Mouse (Mus musculus) MEL (cell line): ENCODE data around the gene Zfp609. TPM values are rescaled to one million over a fixed set of nuclear protein-coding genes. Genes with fewer than 3 reads are reported as not detected.

ENCODE experiments used
- DNase-seq: peaks from one replicate; pipeline ENCODE4 v3.0.0; 2011; ENCODE audit warnings: low read depth, low spot score
- H3K27ac ChIP-seq: 2 replicates; pipeline ENCODE4 v1.5.1; 2012; ENCODE audit warnings: low read depth, mild to moderate bottlenecking, control low read depth, low read length, moderate library complexity; ENCODE audit not compliant: control insufficient read depth
- H3K27me3 ChIP-seq, 2 experiments: fragments of 150-350 bp in 1 of 2; sonication (generic) in 1 of 2; 2 replicates each; pipeline ENCODE4 v1.6.1; 2012; ENCODE audit warnings: low read length in 2 of 2, mild to moderate bottlenecking in 2 of 2, improper control_type of control experiment in 1 of 2, moderate library complexity in 1 of 2; ENCODE audit not compliant: insufficient read depth in 2 of 2, control insufficient read depth in 1 of 2
- H3K36me3 ChIP-seq, 2 experiments: 2 replicates each; pipeline ENCODE4 v1.6.1; 2012 to 2014; ENCODE audit warnings: low read length in 2 of 2, improper control_type of control experiment in 1 of 2, inconsistent platforms in 1 of 2, mild to moderate bottlenecking in 1 of 2; ENCODE audit not compliant: insufficient read depth in 2 of 2, control insufficient read depth in 1 of 2
- H3K4me1 ChIP-seq, 2 experiments: fragments of 150-350 bp in 1 of 2; sonication (generic) in 1 of 2; 2 replicates each; pipeline ENCODE4 v1.6.1; 2012; ENCODE audit warnings: low read length in 2 of 2, improper control_type of control experiment in 1 of 2, mild to moderate bottlenecking in 1 of 2; ENCODE audit not compliant: insufficient read depth in 2 of 2, control insufficient read depth in 1 of 2
- H3K4me3 ChIP-seq, 2 experiments: fragments of 150-350 bp in 1 of 2; sonication (generic) in 1 of 2; 2 replicates each; pipeline ENCODE4 v1.5.1; 2012; ENCODE audit warnings: low read depth in 2 of 2, low read length in 2 of 2, mild to moderate bottlenecking in 2 of 2, moderate library complexity in 2 of 2, control low read depth in 1 of 2, improper control_type of control experiment in 1 of 2; ENCODE audit not compliant: control insufficient read depth in 1 of 2, insufficient read depth in 1 of 2
- H3K79me2 ChIP-seq: 2 replicates; pipeline ENCODE4 v1.6.1; 2012; ENCODE audit warnings: mild to moderate bottlenecking, low read length, moderate library complexity; ENCODE audit not compliant: control insufficient read depth, poor library complexity, insufficient read depth
- H3K9ac ChIP-seq: 2 replicates; pipeline ENCODE4 v1.6.1; 2012; ENCODE audit warnings: low read depth, mild to moderate bottlenecking, control low read depth, low read length, moderate library complexity; ENCODE audit not compliant: control insufficient read depth, poor library complexity, severe bottlenecking
- H3K9me3 ChIP-seq: fragments of 150-350 bp; sonication (generic); replicated peaks from 2 replicates; pipeline ENCODE4 v1.6.1; 2012; ENCODE audit warnings: mild to moderate bottlenecking, low read length, improper control_type of control experiment, moderate library complexity; ENCODE audit not compliant: insufficient read depth
- CHD1 ChIP-seq: IDR thresholded peaks from 2 replicates; pipeline ENCODE4 v1.6.1; 2012; ENCODE audit warnings: low read depth, mild to moderate bottlenecking, inconsistent platforms, low read length, improper control_type of control experiment
- E2F4 ChIP-seq: IDR thresholded peaks from 2 replicates; pipeline ENCODE4 v1.6.1; 2011; ENCODE audit warnings: low read depth, low read length, improper control_type of control experiment, borderline replicate concordance
- ELF1 ChIP-seq: IDR thresholded peaks from 2 replicates; pipeline ENCODE4 v1.6.1; 2014; ENCODE audit warnings: low read depth, mild to moderate bottlenecking, inconsistent platforms, low read length, improper control_type of control experiment, moderate library complexity
- GATA1 ChIP-seq: IDR thresholded peaks from 2 replicates; pipeline ENCODE4 v1.6.1; 2011; ENCODE audit warnings: low read depth, low read length, improper control_type of control experiment
- HCFC1 ChIP-seq: IDR thresholded peaks from 2 replicates; pipeline ENCODE4 v1.6.1; 2012; ENCODE audit warnings: low read depth, mild to moderate bottlenecking, inconsistent platforms, low read length, improper control_type of control experiment, moderate library complexity
- JUND ChIP-seq: IDR thresholded peaks from 2 replicates; pipeline ENCODE4 v1.6.1; 2011; ENCODE audit warnings: low read depth, mild to moderate bottlenecking, improper control_type of control experiment, low read length
- MAFK ChIP-seq: IDR thresholded peaks from 2 replicates; pipeline ENCODE4 v1.6.1; 2011; ENCODE audit warnings: low read depth, mild to moderate bottlenecking, low read length, improper control_type of control experiment, borderline replicate concordance
- MAZ ChIP-seq: IDR thresholded peaks from 2 replicates; pipeline ENCODE4 v1.6.1; 2012; ENCODE audit warnings: low read depth, mild to moderate bottlenecking, inconsistent platforms, low read length, improper control_type of control experiment
- MEF2A ChIP-seq: IDR thresholded peaks from 2 replicates; pipeline ENCODE4 v1.6.1; 2014; ENCODE audit warnings: low read depth, mild to moderate bottlenecking, inconsistent platforms, low read length, improper control_type of control experiment; ENCODE audit not compliant: poor library complexity, insufficient replicate concordance, severe bottlenecking; ENCODE audit errors: extremely low read depth
- MXI1 ChIP-seq: IDR thresholded peaks from 2 replicates; pipeline ENCODE4 v1.6.1; 2011; ENCODE audit warnings: mild to moderate bottlenecking, low read depth, low read length, improper control_type of control experiment
- MYB ChIP-seq: IDR thresholded peaks from 2 replicates; pipeline ENCODE4 v1.6.1; 2011; ENCODE audit warnings: mild to moderate bottlenecking, low read depth, low read length, improper control_type of control experiment
- MYC ChIP-seq: IDR thresholded peaks from 2 replicates; pipeline ENCODE4 v1.6.1; 2011; ENCODE audit warnings: low read depth, mild to moderate bottlenecking, low read length, improper control_type of control experiment, moderate library complexity
- NRF1 ChIP-seq: IDR thresholded peaks from 2 replicates; pipeline ENCODE4 v1.6.1; 2014; ENCODE audit warnings: low read depth, mild to moderate bottlenecking, inconsistent platforms, low read length, improper control_type of control experiment, moderate library complexity; ENCODE audit not compliant: poor library complexity, insufficient read depth, severe bottlenecking
- POLR2A ChIP-seq, 2 experiments: IDR thresholded peaks; 2 replicates each; pipeline ENCODE4 v1.6.1; 2011 to 2012; ENCODE audit warnings: low read length in 2 of 2, mild to moderate bottlenecking in 2 of 2, control low read depth in 1 of 2, improper control_type of control experiment in 1 of 2, low read depth in 1 of 2, moderate library complexity in 1 of 2; ENCODE audit not compliant: control insufficient read depth in 1 of 2, insufficient read depth in 1 of 2, poor library complexity in 1 of 2
- RAD21 ChIP-seq: IDR thresholded peaks from 2 replicates; pipeline ENCODE4 v1.6.1; 2011; ENCODE audit warnings: mild to moderate bottlenecking, low read depth, low read length, improper control_type of control experiment
- TBP ChIP-seq: IDR thresholded peaks from 2 replicates; pipeline ENCODE4 v1.8.0; 2011; ENCODE audit warnings: low read depth, low read length, improper control_type of control experiment
- UBTF ChIP-seq: IDR thresholded peaks from 2 replicates; pipeline ENCODE4 v1.6.1; 2012; ENCODE audit warnings: low read depth, mild to moderate bottlenecking, inconsistent platforms, low read length, improper control_type of control experiment, moderate library complexity, borderline replicate concordance; ENCODE audit not compliant: insufficient read depth
- USF1 ChIP-seq: IDR thresholded peaks from 2 replicates; pipeline ENCODE4 v1.6.1; 2014; ENCODE audit warnings: low read depth, mild to moderate bottlenecking, inconsistent platforms, low read length, improper control_type of control experiment, moderate library complexity
- ZKSCAN1 ChIP-seq: IDR thresholded peaks from 2 replicates; pipeline ENCODE4 v1.6.1; 2012; ENCODE audit warnings: low read depth, mild to moderate bottlenecking, inconsistent platforms, low read length, improper control_type of control experiment, moderate library complexity
- ZMIZ1 ChIP-seq: IDR thresholded peaks from 2 replicates; pipeline ENCODE4 v1.6.1; 2012; ENCODE audit warnings: low read depth, mild to moderate bottlenecking, inconsistent platforms, low read length, improper control_type of control experiment, moderate library complexity
- polyA plus RNA-seq, 2 experiments: library from polyadenylated mRNA; stranded (reverse) in 1 of 2; unstranded in 1 of 2; fragments of >175 nt in 1 of 2; fragments of >200 nt in 1 of 2; gene quantifications; 2 replicates each; pipeline versions ENCODE4 v1.2.1 to v1.2.4; 2012; ENCODE audit warnings: low replicate concordance in 2 of 2, low read depth in 1 of 2; ENCODE audit not compliant: insufficient read length in 2 of 2, insufficient read depth in 1 of 2, missing spikeins in 1 of 2
- total RNA-seq: library from RNA; depleted of rRNA; stranded (reverse); fragments of 300-350 nt; gene quantifications from 2 replicates; pipeline ENCODE4 v1.2.3, GENCODE M21; 2012

Zfp609 gene
- total and polyA plus RNA-seq, 3 experiments = 2.9 to 26.5 TPM; not detected in 1

GRCm38 (mm10) chr9:65675461-65676357 lies 151.7 kb downstream of the Zfp609 start:
- peaks cover 2% of the 10 kb centered on the region; the same call in 1 of the 2 replicates for H3K79me2 ChIP-seq
- TF ChIP-seq MEF2A = no peak
- no peak for TF ChIP-seq MAZ
- TF ChIP-seq MYB = no peak
- TF ChIP-seq GATA1 = no peak
- TF ChIP-seq UBTF = no peak
- no peak for TF ChIP-seq MYC
- no peak for TF ChIP-seq JUND
- TF ChIP-seq CHD1 = no peak
- TF ChIP-seq ELF1 = no peak
- no peak; the same call in 1 of the 2 replicates for TF ChIP-seq MXI1
- no peak for TF ChIP-seq USF1
- H3K36me3 ChIP-seq = peaks cover 0 to 19% of the 10 kb centered on the region in 2 experiments; a peak in 2 of 4 replicates
- no peak for DNase-seq
- H3K4me1 ChIP-seq = peaks cover under 1 to 22% of the 10 kb centered on the region in 2 experiments; a peak in 3 of 4 replicates
- no peaks in the 10 kb centered on the region for H3K27me3 ChIP-seq
- no peak overlapping the region for H3K27ac ChIP-seq
- H3K9ac ChIP-seq = peak overlapping the region; percentile 58
- no peaks in the 10 kb centered on the region for H3K9me3 ChIP-seq
- H3K4me3 ChIP-seq = peak overlapping the region; percentile 63 to 72

DNA sequence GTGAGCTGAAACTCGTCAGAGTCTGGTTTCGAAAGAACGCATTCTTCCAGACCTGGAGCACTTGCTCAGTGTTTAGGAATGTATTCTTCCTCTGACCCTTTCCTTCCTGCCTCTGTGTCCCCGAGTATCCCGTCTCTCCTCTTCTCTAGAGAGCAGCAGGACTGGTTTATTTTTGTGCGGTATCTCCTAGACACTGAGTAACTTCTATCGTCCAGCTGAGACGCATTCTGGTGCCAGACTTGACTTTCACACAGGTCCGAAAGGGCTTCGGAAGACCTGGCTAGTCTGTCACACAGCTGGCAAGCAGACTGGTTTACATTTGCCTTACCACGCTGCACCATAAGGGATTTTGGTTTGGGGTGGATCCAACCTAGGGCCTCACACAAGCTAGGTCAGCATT lies 154.4 kb downstream of the Zfp609 start:
- TF ChIP-seq NRF1 = no peak
- TF ChIP-seq ZKSCAN1 = no peak
- TF ChIP-seq MAFK = no peak
- no peak for TF ChIP-seq UBTF
- TF ChIP-seq ZMIZ1 = no peak
- TF ChIP-seq HCFC1 = no peak
- TF ChIP-seq ELF1 = no peak
- TF ChIP-seq POLR2A (IDR thresholded peaks at IDR 0.05; ENCODE audit: control insufficient read depth in 1 of 2, insufficient read depth in 1 of 2, low read depth in 1 of 2, low read length in 2 of 2, poor library complexity in 1 of 2) = no peak
- no peak for TF ChIP-seq RAD21
- no peak for TF ChIP-seq E2F4
- TF ChIP-seq TBP = no peak
- DNase-seq = no peak
- Histone ChIP-seq H3K27ac (no peak overlapping the region), H3K4me1 (peaks cover 0 to 16% of the 10 kb centered on the region in 2 experiments; a peak in 3 of 4 replicates), H3K36me3 (peaks cover 0 to 15% of the 10 kb centered on the region in 2 experiments; a peak in 2 of 4 replicates), H3K9me3 (no peaks in the 10 kb centered on the region), H3K9ac (no peak overlapping the region), H3K4me3 (no peak overlapping the region), H3K27me3 (peaks cover 0 to 2% of the 10 kb centered on the region in 2 experiments; a peak in 1 of 4 replicates), H3K79me2 (peaks cover 1% of the 10 kb centered on the region; the same call in 1 of the 2 replicates)
